Mouse (Mus musculus) olfactory bulb, adult 2 months (tissue): ENCODE data around the gene Chrna4.

ENCODE experiments used
- CTCF ChIP-seq: fragments of 200-500 bp; IDR thresholded peaks from 2 replicates; pipeline ENCODE4 v1.5.1; 2012; ENCODE audit warnings: low read depth, mild to moderate bottlenecking, low read length, moderate library complexity; ENCODE audit not compliant: insufficient read depth
- POLR2A ChIP-seq: fragments of 200-500 bp; IDR thresholded peaks from 2 replicates; pipeline ENCODE4 v1.6.1; 2012; ENCODE audit warnings: mild to moderate bottlenecking, low read depth, low read length, moderate library complexity; ENCODE audit not compliant: insufficient read depth

DNA sequence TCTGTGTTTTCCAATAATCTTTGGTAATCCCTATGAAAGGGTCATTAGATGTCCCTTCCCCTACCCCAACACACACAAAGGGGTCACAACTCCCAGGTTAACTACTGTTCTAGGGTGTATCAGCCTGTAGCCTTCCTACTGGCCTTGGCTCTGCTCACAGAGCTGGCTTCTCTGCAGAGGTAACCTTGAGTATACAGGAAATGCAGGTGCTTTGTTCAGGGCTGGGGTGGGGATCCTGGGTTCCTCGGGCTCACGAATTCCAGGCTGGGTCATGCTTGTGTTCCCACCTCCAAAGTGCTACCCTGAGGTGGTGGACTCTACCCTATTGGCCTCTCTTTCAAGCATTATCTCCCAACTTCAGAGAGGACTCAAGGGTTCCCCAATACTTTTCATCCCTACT is 57.7 kb downstream of the Chrna4 start:
- TF ChIP-seq CTCF (no peak), POLR2A (no peak)
